Mouse (Mus musculus) intestine, postnatal 0 days (tissue): ENCODE measurements around the gene Pnldc1. TPM values are rescaled to one million over a fixed set of nuclear protein-coding genes. Genes with fewer than 3 reads are reported as not detected.

Experiments
- ATAC-seq: fragments of 200-750 bp; cut with Nextera tagmentation; 2 replicates; pipeline ENCODE4 v1.8.0; 2017; ENCODE audit warnings: mild to moderate bottlenecking, moderate TSS enrichment, moderate library complexity
- H3K27ac ChIP-seq: fragments of 300-500 bp; sonication (generic); 2 replicates; pipeline ENCODE4 v1.5.1; 2014; ENCODE audit warnings: mild to moderate bottlenecking, low read depth, low read length, moderate library complexity
- H3K27me3 ChIP-seq: fragments of 300-500 bp; sonication (generic); replicated peaks from 2 replicates; pipeline ENCODE4 v1.6.1; 2014; ENCODE audit warnings: low read length, mixed read lengths; ENCODE audit not compliant: control insufficient read depth, insufficient read depth
- H3K36me3 ChIP-seq: fragments of 300-500 bp; sonication (generic); 2 replicates; pipeline ENCODE4 v1.6.1; 2014; ENCODE audit warnings: mild to moderate bottlenecking, moderate library complexity; ENCODE audit not compliant: control insufficient read depth, insufficient read depth
- H3K4me1 ChIP-seq: fragments of 300-500 bp; sonication (generic); replicated peaks from 2 replicates; pipeline ENCODE4 v1.6.1; 2014; ENCODE audit warnings: antibody characterized with exemption, low read length, mixed read lengths; ENCODE audit not compliant: control insufficient read depth, insufficient read depth
- H3K4me2 ChIP-seq: fragments of 300-500 bp; sonication (generic); replicated peaks from 2 replicates; pipeline ENCODE4 v1.6.1; 2014; ENCODE audit warnings: low read depth, mild to moderate bottlenecking, moderate library complexity
- H3K4me3 ChIP-seq: fragments of 300-500 bp; sonication (generic); 2 replicates; pipeline ENCODE4 v1.5.1; 2014; ENCODE audit warnings: low read depth, low read length
- H3K9ac ChIP-seq: fragments of 300-500 bp; sonication (generic); 2 replicates; pipeline ENCODE4 v1.6.1; 2014; ENCODE audit warnings: mild to moderate bottlenecking, low read depth, low read length
- H3K9me3 ChIP-seq: fragments of 300-500 bp; sonication (generic); 2 replicates; pipeline ENCODE4 v1.6.1; 2016; ENCODE audit warnings: mixed run types; ENCODE audit not compliant: control insufficient read depth
- CTCF ChIP-seq: sonication (generic); IDR thresholded peaks from 2 replicates; pipeline ENCODE4 v1.5.1; 2016; ENCODE audit warnings: low read depth, mild to moderate bottlenecking, control low read depth, antibody characterized with exemption, moderate library complexity
- WGBS: fragments of 180-500 bp; shearing (Covaris S2); extraction: QIAGEN DNeasy Blood & Tissue Kit; methylation state at CpG from one replicate; pipeline ENCODE4 v1.1.7; 2014; 5-methylcytosine and 5-hydroxymethylcytosine counted together
- polyA plus RNA-seq: library from polyadenylated mRNA; unstranded; fragments of >200 nt; fragmentation: Nextera tagmentation; extraction: Ambion mirVana; gene quantifications from 2 replicates; pipeline ENCODE4 v1.2.1, GENCODE M21; 2015

The Pnldc1 gene
- polyA plus RNA-seq, 1 experiment from 2014 or later = 0.48 TPM

DNA sequence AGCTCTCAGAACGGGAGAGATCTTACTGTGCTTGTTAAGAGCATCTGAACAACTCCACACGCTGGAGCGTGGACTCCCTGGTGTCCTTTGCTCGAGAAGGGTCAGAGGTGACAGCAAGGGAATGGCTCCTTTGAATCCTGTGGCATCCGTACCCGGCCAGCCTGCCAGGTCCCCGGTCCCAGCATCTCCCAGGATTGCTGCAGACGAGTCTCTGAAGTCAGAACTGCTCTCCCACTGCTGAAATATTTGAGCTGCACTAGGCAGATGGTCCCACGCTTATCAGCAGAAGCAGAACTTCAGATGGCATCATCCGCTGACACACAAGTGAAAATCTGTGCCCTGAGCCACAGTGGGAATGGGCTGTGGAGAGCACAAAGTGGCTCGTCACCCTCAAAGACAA is 58.3 kb downstream of the Pnldc1 start:
- 81% methylated on average over 11 of the region's 11 CpGs for WGBS
- no peaks in the 10 kb centered on the region for H3K4me1 ChIP-seq
- H3K4me3 ChIP-seq = no peak overlapping the region
- ATAC-seq = no peak
- no peak overlapping the region for H3K4me2 ChIP-seq
- no peak overlapping the region for H3K9ac ChIP-seq
- H3K9me3 ChIP-seq = no peaks in the 10 kb centered on the region
- TF ChIP-seq CTCF = no peak
- no peak overlapping the region for H3K27ac ChIP-seq
- no peaks in the 10 kb centered on the region for H3K36me3 ChIP-seq
- H3K27me3 ChIP-seq = no peaks in the 10 kb centered on the region

GRCm38 (mm10) chr17:12849778-12850382 is 60.1 kb downstream of the Pnldc1 start:
- Histone ChIP-seq H3K9me3 (no peaks in the 10 kb centered on the region), H3K4me1 (no peaks in the 10 kb centered on the region), H3K36me3 (no peaks in the 10 kb centered on the region), H3K27me3 (no peaks in the 10 kb centered on the region), H3K4me3 (no peak overlapping the region), H3K27ac (no peak overlapping the region), H3K4me2 (no peak overlapping the region), H3K9ac (no peak overlapping the region)
- 81% methylated on average over 8 of the region's 8 CpGs for WGBS
- ATAC-seq = no peak
- no peak for TF ChIP-seq CTCF

DNA sequence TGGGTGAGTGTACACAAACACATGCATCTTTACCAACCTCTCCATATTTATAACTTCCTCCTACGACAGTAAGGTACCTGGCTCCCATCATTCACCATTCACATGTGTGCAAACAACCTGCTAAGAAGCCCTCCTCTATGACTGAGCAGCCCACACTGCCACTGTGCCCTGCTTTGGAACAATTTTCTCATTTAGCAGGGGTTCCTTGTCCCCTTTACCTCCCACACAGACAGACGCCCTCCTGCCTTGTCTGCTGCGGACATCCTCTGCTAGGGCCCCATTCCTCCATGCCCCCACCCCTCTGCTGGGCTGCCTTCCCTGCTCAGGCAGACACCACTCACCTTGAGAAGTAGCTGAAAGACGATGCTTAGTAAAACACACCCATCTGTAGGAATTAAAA is 62.3 kb downstream of the Pnldc1 start:
- TF ChIP-seq CTCF = no peak
- Histone ChIP-seq H3K9ac (no peak overlapping the region), H3K27me3 (no peaks in the 10 kb centered on the region), H3K27ac (no peak overlapping the region), H3K4me1 (no peaks in the 10 kb centered on the region), H3K4me3 (no peak overlapping the region), H3K9me3 (no peaks in the 10 kb centered on the region), H3K36me3 (no peaks in the 10 kb centered on the region), H3K4me2 (no peak overlapping the region)
- 57% methylated on average over 4 of the region's 4 CpGs for WGBS
- no peak for ATAC-seq

- Histone ChIP-seq H3K27me3 (no peaks in the 10 kb centered on the region), H3K4me3 (no peak overlapping the region), H3K9ac (no peak overlapping the region), H3K4me2 (no peak overlapping the region), H3K9me3 (no peaks in the 10 kb centered on the region), H3K36me3 (no peaks in the 10 kb centered on the region), H3K4me1 (no peaks in the 10 kb centered on the region), H3K27ac (no peak overlapping the region)
- WGBS = 71% methylated on average over 5 of the region's 5 CpGs
- TF ChIP-seq CTCF = no peak
- ATAC-seq = no peak
These were observed 63.6 kb downstream of the Pnldc1 start for GRCm38 (mm10) chr17:12846474-12846873.

GRCm38 (mm10) chr17:12845862-12846261 is 64.2 kb downstream of the Pnldc1 start:
- no peak for ATAC-seq
- Histone ChIP-seq H3K4me1 (no peaks in the 10 kb centered on the region), H3K4me2 (no peak overlapping the region), H3K27me3 (no peaks in the 10 kb centered on the region), H3K36me3 (no peaks in the 10 kb centered on the region), H3K4me3 (no peak overlapping the region), H3K9ac (no peak overlapping the region), H3K27ac (no peak overlapping the region), H3K9me3 (no peaks in the 10 kb centered on the region)
- TF ChIP-seq CTCF = no peak
- 26% methylated on average over 5 of the region's 5 CpGs for WGBS

- no peak for TF ChIP-seq CTCF
- no peaks in the 10 kb centered on the region for H3K4me1 ChIP-seq
- no peak for ATAC-seq
- H3K27ac ChIP-seq = no peak overlapping the region
- no peaks in the 10 kb centered on the region for H3K36me3 ChIP-seq
- no peaks in the 10 kb centered on the region for H3K9me3 ChIP-seq
- no peak overlapping the region for H3K4me2 ChIP-seq
- WGBS = 76% methylated on average over 4 of the region's 4 CpGs
- no peak overlapping the region for H3K4me3 ChIP-seq
- no peaks in the 10 kb centered on the region for H3K27me3 ChIP-seq
- H3K9ac ChIP-seq = no peak overlapping the region
These were observed 65.5 kb downstream of the Pnldc1 start for GRCm38 (mm10) chr17:12844540-12844939.

DNA sequence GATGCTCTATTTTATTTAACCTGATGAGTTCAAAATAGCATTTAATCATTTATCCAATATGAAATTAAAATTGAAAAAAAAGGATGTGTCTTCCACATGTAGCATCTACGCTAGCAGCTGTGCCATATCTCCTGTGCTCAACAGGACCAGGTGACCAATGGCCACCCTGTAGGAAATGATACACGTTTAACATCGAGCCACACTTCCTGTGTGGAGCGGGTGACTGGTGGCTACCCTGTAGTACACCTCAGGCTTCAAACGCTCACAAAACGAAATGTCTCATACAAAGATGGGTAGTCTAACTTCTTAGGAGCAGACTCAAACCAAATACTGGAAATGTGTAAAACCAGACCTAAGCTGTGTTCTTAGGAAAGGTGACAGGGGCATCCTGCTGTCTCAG is 66.2 kb downstream of the Pnldc1 start:
- no peak for ATAC-seq
- no peak overlapping the region for H3K4me2 ChIP-seq
- H3K4me1 ChIP-seq = no peaks in the 10 kb centered on the region
- no peaks in the 10 kb centered on the region for H3K9me3 ChIP-seq
- H3K27me3 ChIP-seq = no peaks in the 10 kb centered on the region
- H3K27ac ChIP-seq = no peak overlapping the region
- WGBS = 85% methylated on average over 6 of the region's 6 CpGs
- no peak for TF ChIP-seq CTCF
- H3K36me3 ChIP-seq = no peaks in the 10 kb centered on the region
- H3K4me3 ChIP-seq = no peak overlapping the region
- no peak overlapping the region for H3K9ac ChIP-seq
